Comparison of ENCODE assay signal across 8 mouse cellular contexts in the genomic region with DNA sequence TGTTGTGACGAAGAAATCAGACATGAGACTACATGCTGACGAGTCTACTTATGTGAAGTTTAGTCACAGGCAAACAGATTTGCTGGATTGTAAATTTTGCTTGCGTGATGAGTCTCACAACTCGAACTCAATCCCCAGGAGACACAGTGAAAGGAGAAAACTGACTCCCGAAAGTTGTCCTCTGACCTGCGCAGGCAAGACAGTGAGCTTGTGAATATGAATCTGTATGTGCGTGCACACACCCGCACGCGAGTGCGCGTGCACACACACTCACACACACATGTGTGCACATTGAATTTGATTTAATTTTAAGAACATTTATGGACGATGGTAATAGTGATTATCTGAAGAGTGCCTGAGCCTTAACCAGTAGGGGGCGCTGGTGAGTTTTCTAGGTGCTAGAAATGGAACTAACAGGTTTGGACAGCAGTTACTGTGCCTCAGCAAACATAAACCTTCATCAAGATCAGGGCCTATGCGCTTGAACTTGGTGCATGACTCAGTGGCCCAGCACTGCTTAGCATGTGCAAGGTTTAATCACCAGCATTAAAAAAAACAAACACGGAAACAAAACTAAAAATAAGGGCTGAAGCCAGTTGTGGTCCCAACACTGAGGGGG. TPM values are rescaled to one million over a fixed set of nuclear protein-coding genes. Genes with fewer than 3 reads are reported as not detected.
A peak's percentile ranks its signal among the peaks of the same experiment; 100 is the strongest.
DNase-seq lines count a peak whose midpoint lies in the region; ATAC-seq and TF ChIP-seq lines count a peak whose summit lies in the region.

No protein-coding gene starts in this region.

- ATAC-seq in intestine, embryonic 14.5 days (replicated peaks; ENCODE audit: low FRiP score, low TSS enrichment, low read depth) = no peak
- ATAC-seq in intestine, embryonic 15.5 days = no peak
- no peak for ATAC-seq in embryonic facial prominence, embryonic 11.5 days (replicated peaks; ENCODE audit: insufficient number of reproducible peaks, low FRiP score, low TSS enrichment, low read depth)
- 0 out of 2 replicates have a peak, but pooled peaks have one; percentile 17 for ATAC-seq in intestine, postnatal 0 days
- ATAC-seq in limb, embryonic 14.5 days (ENCODE audit: low FRiP score, low read depth) = peak; percentile 37; the same call in 1 of the 2 replicates

- no peaks in the 10 kb centered on the region; the same call in none of the 2 replicates for H3K4me1 ChIP-seq in intestine, embryonic 14.5 days (replicated peaks; ENCODE audit: control insufficient read depth, insufficient read depth, low read length)
- H3K4me1 ChIP-seq in intestine, embryonic 15.5 days (replicated peaks) = 0 out of 2 replicates have a peak, but pooled peaks cover 3% of the 10 kb centered on the region
- H3K4me1 ChIP-seq in embryonic facial prominence, embryonic 11.5 days (ENCODE audit: control insufficient read depth, insufficient read depth, low read length) = no peaks in the 10 kb centered on the region
- no peaks in the 10 kb centered on the region for H3K4me1 ChIP-seq in intestine, postnatal 0 days (replicated peaks; ENCODE audit: control insufficient read depth, insufficient read depth, low read length)
- H3K4me1 ChIP-seq in limb, embryonic 14.5 days (ENCODE audit: control insufficient read depth, insufficient read depth, low read length) = no peaks in the 10 kb centered on the region

- no peak for TF ChIP-seq POLR2A in limb, embryonic 14.5 days (IDR thresholded peaks at IDR 0.05; ENCODE audit: borderline replicate concordance, extremely low read depth, insufficient read depth, insufficient read length)

- H3K4me3 ChIP-seq in intestine, embryonic 14.5 days (ENCODE audit: low read depth, low read length) = no peak overlapping the region
- no peak overlapping the region for H3K4me3 ChIP-seq in intestine, embryonic 15.5 days (replicated peaks)
- H3K4me3 ChIP-seq in embryonic facial prominence, embryonic 11.5 days (ENCODE audit: low read depth, low read length) = no peak overlapping the region
- no peak overlapping the region for H3K4me3 ChIP-seq in intestine, postnatal 0 days (ENCODE audit: low read depth, low read length)
- H3K4me3 ChIP-seq in limb, embryonic 14.5 days (replicated peaks; ENCODE audit: low read length) = no peak overlapping the region

- DNase-seq in intestine, embryonic 14.5 days (ENCODE audit: low spot score) = peak; percentile 92
- DNase-seq in adrenal gland, postnatal 14 days = peak; percentile 92
- DNase-seq in embryonic facial prominence, embryonic 11.5 days (ENCODE audit: low spot score) = peak; percentile 92
- peak; percentile 87 for DNase-seq in limb, embryonic 14.5 days (ENCODE audit: low spot score)
- DNase-seq in retina, embryonic 14.5 days (ENCODE audit: low spot score) = peak; percentile 95
- peak; percentile 66 to 77 for DNase-seq in thymus, postnatal 36 days

- no peaks in the 10 kb centered on the region for H3K36me3 ChIP-seq in intestine, embryonic 14.5 days (ENCODE audit: control insufficient read depth, insufficient read depth, low read length)
- no peaks in the 10 kb centered on the region for H3K36me3 ChIP-seq in intestine, embryonic 15.5 days
- H3K36me3 ChIP-seq in embryonic facial prominence, embryonic 11.5 days (replicated peaks; ENCODE audit: control insufficient read depth, insufficient read depth, low read depth, low read length) = no peaks in the 10 kb centered on the region
- H3K36me3 ChIP-seq in intestine, postnatal 0 days (ENCODE audit: control insufficient read depth, insufficient read depth) = no peaks in the 10 kb centered on the region
- no peaks in the 10 kb centered on the region for H3K36me3 ChIP-seq in limb, embryonic 14.5 days (ENCODE audit: control insufficient read depth, insufficient read depth, low read length)

- H3K27ac ChIP-seq in intestine, embryonic 14.5 days (ENCODE audit: low read depth) = no peak overlapping the region
- no peak overlapping the region for H3K27ac ChIP-seq in intestine, embryonic 15.5 days
- no peak overlapping the region for H3K27ac ChIP-seq in embryonic facial prominence, embryonic 11.5 days (replicated peaks; ENCODE audit: low read depth, low read length)
- no peak overlapping the region for H3K27ac ChIP-seq in intestine, postnatal 0 days (ENCODE audit: low read depth, low read length)
- H3K27ac ChIP-seq in limb, embryonic 14.5 days (replicated peaks; ENCODE audit: low read depth, low read length) = no peak overlapping the region

- no peaks in the 10 kb centered on the region for H3K27me3 ChIP-seq in intestine, embryonic 14.5 days (replicated peaks; ENCODE audit: control insufficient read depth, insufficient read depth, low read length)
- no peaks in the 10 kb centered on the region for H3K27me3 ChIP-seq in intestine, embryonic 15.5 days (replicated peaks)
- no peaks in the 10 kb centered on the region for H3K27me3 ChIP-seq in embryonic facial prominence, embryonic 11.5 days (ENCODE audit: control insufficient read depth, insufficient read depth, low read length)
- H3K27me3 ChIP-seq in intestine, postnatal 0 days (replicated peaks; ENCODE audit: control insufficient read depth, insufficient read depth, low read length) = 0 out of 2 replicates have a peak, but pooled peaks cover 3% of the 10 kb centered on the region
- H3K27me3 ChIP-seq in limb, embryonic 14.5 days (ENCODE audit: control insufficient read depth, insufficient read depth, low read length) = no peaks in the 10 kb centered on the region

- no peaks in the 10 kb centered on the region for H3K9me3 ChIP-seq in intestine, embryonic 14.5 days (ENCODE audit: control insufficient read depth, low read length)
- no peaks in the 10 kb centered on the region for H3K9me3 ChIP-seq in intestine, embryonic 15.5 days
- H3K9me3 ChIP-seq in embryonic facial prominence, embryonic 11.5 days (replicated peaks; ENCODE audit: control insufficient read depth, low read length) = no peaks in the 10 kb centered on the region
- H3K9me3 ChIP-seq in intestine, postnatal 0 days (ENCODE audit: control insufficient read depth) = no peaks in the 10 kb centered on the region
- H3K9me3 ChIP-seq in limb, embryonic 14.5 days (ENCODE audit: control insufficient read depth, low read length) = no peaks in the 10 kb centered on the region

- WGBS in intestine, embryonic 14.5 days = 41% methylated on average over 16 of the region's 16 CpGs
- 41% methylated on average over 16 of the region's 16 CpGs for WGBS in intestine, embryonic 15.5 days
- WGBS in embryonic facial prominence, embryonic 11.5 days = 37% methylated on average over 16 of the region's 16 CpGs
- WGBS in intestine, postnatal 0 days = 45% methylated on average over 16 of the region's 16 CpGs
- WGBS in limb, embryonic 14.5 days = 39% methylated on average over 16 of the region's 16 CpGs

- no peak overlapping the region for H3K9ac ChIP-seq in intestine, embryonic 14.5 days (ENCODE audit: low read length)
- H3K9ac ChIP-seq in intestine, embryonic 15.5 days = no peak overlapping the region
- no peak overlapping the region for H3K9ac ChIP-seq in embryonic facial prominence, embryonic 11.5 days (replicated peaks; ENCODE audit: low read length)
- H3K9ac ChIP-seq in intestine, postnatal 0 days (ENCODE audit: low read depth, low read length) = no peak overlapping the region
- no peak overlapping the region for H3K9ac ChIP-seq in limb, embryonic 14.5 days (ENCODE audit: low read depth, low read length, severe bottlenecking)

- no peak overlapping the region for H3K4me2 ChIP-seq in intestine, embryonic 14.5 days (ENCODE audit: low read length)
- H3K4me2 ChIP-seq in intestine, embryonic 15.5 days (replicated peaks) = no peak overlapping the region
- H3K4me2 ChIP-seq in embryonic facial prominence, embryonic 11.5 days (ENCODE audit: low read depth, low read length) = no peak overlapping the region
- H3K4me2 ChIP-seq in intestine, postnatal 0 days (replicated peaks; ENCODE audit: low read depth) = no peak overlapping the region
- H3K4me2 ChIP-seq in limb, embryonic 14.5 days (replicated peaks; ENCODE audit: low read depth, low read length, severe bottlenecking) = no peak overlapping the region

- TF ChIP-seq CTCF in intestine, postnatal 0 days (IDR thresholded peaks at IDR 0.05; ENCODE audit: low read depth) = peak; percentile 90

RNA-seq across cellular contexts. Expression of a gene that starts 35.4 kb away (rescaled TPM):
- polyA plus RNA-seq in intestine, embryonic 14.5 days (2014; fragmentation: Nextera tagmentation; extraction: Ambion mirVana) = 0.01 TPM in 1 of 2 replicates, not detected in the other
- 0.03 and 0.10 TPM in 2 replicates for polyA plus RNA-seq in intestine, embryonic 15.5 days (2015; fragmentation: Nextera tagmentation; extraction: Ambion mirVana)
- not detected in 2 replicates for total RNA-seq in adrenal gland, postnatal 14 days (2021)
- polyA plus RNA-seq in embryonic facial prominence, embryonic 11.5 days (2014; fragmentation: Nextera tagmentation; extraction: Ambion mirVana) = 0.06 TPM in 1 of 2 replicates, not detected in the other
- polyA plus RNA-seq in intestine, postnatal 0 days (2015; fragmentation: Nextera tagmentation; extraction: Ambion mirVana) = 0.03 TPM in 1 of 2 replicates, not detected in the other
- 0.09 and 0.14 TPM in 2 replicates for polyA plus RNA-seq in limb, embryonic 14.5 days (2012; rRNA removed)
- polyA plus RNA-seq in limb, embryonic 14.5 days (2014; fragmentation: Nextera tagmentation; extraction: Ambion mirVana) = 0.06 and 0.12 TPM in 2 replicates

RNA-seq across cellular contexts. Expression of a gene that starts 51.3 kb away (rescaled TPM):
- polyA plus RNA-seq in intestine, embryonic 14.5 days (2014; fragmentation: Nextera tagmentation; extraction: Ambion mirVana) = 15.5 and 17.4 TPM in 2 replicates
- 18.5 and 19.6 TPM in 2 replicates for polyA plus RNA-seq in intestine, embryonic 15.5 days (2015; fragmentation: Nextera tagmentation; extraction: Ambion mirVana)
- total RNA-seq in adrenal gland, postnatal 14 days (2021) = 9.0 and 10.7 TPM in 2 replicates
- 16.9 and 19.3 TPM in 2 replicates for polyA plus RNA-seq in embryonic facial prominence, embryonic 11.5 days (2014; fragmentation: Nextera tagmentation; extraction: Ambion mirVana)
- 7.4 and 7.9 TPM in 2 replicates for polyA plus RNA-seq in intestine, postnatal 0 days (2015; fragmentation: Nextera tagmentation; extraction: Ambion mirVana)
- polyA plus RNA-seq in limb, embryonic 14.5 days (2012; rRNA removed) = 40.0 and 44.0 TPM in 2 replicates
- polyA plus RNA-seq in limb, embryonic 14.5 days (2014; fragmentation: Nextera tagmentation; extraction: Ambion mirVana) = 14.6 and 15.7 TPM in 2 replicates

RNA-seq across cellular contexts. Expression of a gene that starts 51.5 kb away (rescaled TPM):
- 155 and 160 TPM in 2 replicates for polyA plus RNA-seq in intestine, embryonic 14.5 days (2014; fragmentation: Nextera tagmentation; extraction: Ambion mirVana)
- 135 and 147 TPM in 2 replicates for polyA plus RNA-seq in intestine, embryonic 15.5 days (2015; fragmentation: Nextera tagmentation; extraction: Ambion mirVana)
- 82.9 and 83.2 TPM in 2 replicates for total RNA-seq in adrenal gland, postnatal 14 days (2021)
- polyA plus RNA-seq in embryonic facial prominence, embryonic 11.5 days (2014; fragmentation: Nextera tagmentation; extraction: Ambion mirVana) = 184 and 204 TPM in 2 replicates
- 173 and 182 TPM in 2 replicates for polyA plus RNA-seq in intestine, postnatal 0 days (2015; fragmentation: Nextera tagmentation; extraction: Ambion mirVana)
- 92.7 and 93.7 TPM in 2 replicates for polyA plus RNA-seq in limb, embryonic 14.5 days (2012; rRNA removed)
- 138 and 144 TPM in 2 replicates for polyA plus RNA-seq in limb, embryonic 14.5 days (2014; fragmentation: Nextera tagmentation; extraction: Ambion mirVana)

RNA-seq across cellular contexts. Expression of a gene that starts 53.8 kb away (rescaled TPM):
- 2.8 and 3.2 TPM in 2 replicates for polyA plus RNA-seq in intestine, embryonic 14.5 days (2014; fragmentation: Nextera tagmentation; extraction: Ambion mirVana)
- 2.2 and 2.3 TPM in 2 replicates for polyA plus RNA-seq in intestine, embryonic 15.5 days (2015; fragmentation: Nextera tagmentation; extraction: Ambion mirVana)
- total RNA-seq in adrenal gland, postnatal 14 days (2021) = 6.6 and 6.9 TPM in 2 replicates
- 0.85 and 2.2 TPM in 2 replicates for polyA plus RNA-seq in embryonic facial prominence, embryonic 11.5 days (2014; fragmentation: Nextera tagmentation; extraction: Ambion mirVana)
- 1.3 and 1.4 TPM in 2 replicates for polyA plus RNA-seq in intestine, postnatal 0 days (2015; fragmentation: Nextera tagmentation; extraction: Ambion mirVana)
- polyA plus RNA-seq in limb, embryonic 14.5 days (2012; rRNA removed) = 4.0 and 4.1 TPM in 2 replicates
- 2.0 and 2.2 TPM in 2 replicates for polyA plus RNA-seq in limb, embryonic 14.5 days (2014; fragmentation: Nextera tagmentation; extraction: Ambion mirVana)

Comparison
In these comparisons a context has a peak if more than half of its experiments do, and no peak if none do; other contexts are left out.
1. ATAC-seq: peak in intestine, postnatal 0 days (single experiment) and limb, embryonic 14.5 days (single experiment); none in intestine, embryonic 14.5 days (single experiment), intestine, embryonic 15.5 days (single experiment) and embryonic facial prominence, embryonic 11.5 days (single experiment).
2. Peak in every context shown above with its lines, with median percentiles within 50 percentile points of each other: DNase-seq.